Mouse (Mus musculus) thymus, postnatal 0 days (tissue): ENCODE measurements at regions not wholly inside any gene's neighbourhood (a gene's known extent, or its start where the extent isn't known, plus 50 kb on each side); places are given as distances from the start of the nearest gene placed in this dataset.

Source experiments
- DNase-seq: peaks from one replicate; pipeline ENCODE4 v3.0.0-alpha.2; 2015; ENCODE audit warnings: low spot score

DNA sequence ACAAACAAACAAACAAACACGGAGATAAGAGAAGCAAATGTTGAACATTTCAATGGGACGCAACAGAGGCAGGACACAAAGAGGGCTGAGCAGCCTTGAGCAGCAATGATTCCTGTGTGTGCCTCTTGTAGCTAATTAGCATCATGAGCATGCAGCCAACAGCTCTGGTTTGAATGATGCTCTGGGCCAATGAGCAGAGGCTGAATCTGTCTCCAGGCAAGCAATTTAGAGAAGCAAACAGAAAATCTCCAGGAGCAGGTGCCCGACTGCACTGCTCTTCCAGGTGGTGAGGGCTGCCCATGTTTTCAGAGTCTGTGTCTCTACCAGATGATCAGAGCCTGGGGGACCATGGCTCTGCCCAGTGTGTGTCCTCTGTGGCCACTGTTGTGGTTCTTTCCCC lies 532.2 kb upstream of the Tnp1 start:
- no peak for DNase-seq

- no peak for DNase-seq
These were observed 529.7 kb upstream of the Tnp1 start for GRCm38 (mm10) chr1:73545401-73545800.

- no peak for DNase-seq
These were observed 525.7 kb upstream of the Tnp1 start for GRCm38 (mm10) chr1:73541371-73541770.

DNA sequence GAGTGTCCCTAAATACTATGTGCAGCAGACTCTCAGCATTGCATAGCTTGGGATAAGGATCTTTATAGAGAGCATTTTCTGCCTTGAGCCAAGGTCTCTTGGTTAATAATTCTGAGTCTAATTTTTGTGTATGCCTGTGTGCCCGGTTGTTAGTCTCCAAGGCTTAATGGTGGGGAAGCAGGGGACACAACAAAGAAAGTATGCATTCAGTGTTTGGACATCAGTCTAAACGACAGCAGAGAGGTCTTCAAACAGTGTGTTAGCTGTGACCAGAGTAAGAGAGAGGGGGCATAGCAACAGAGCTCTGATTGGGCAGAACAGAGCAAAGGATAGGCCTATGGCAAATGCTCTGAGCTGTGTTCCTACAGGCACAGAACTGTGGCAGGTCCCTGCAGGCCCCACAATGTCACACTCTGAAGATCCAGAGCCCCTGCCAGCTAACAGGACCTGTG lies 522.7 kb upstream of the Tnp1 start:
- DNase-seq = no peak

DNA sequence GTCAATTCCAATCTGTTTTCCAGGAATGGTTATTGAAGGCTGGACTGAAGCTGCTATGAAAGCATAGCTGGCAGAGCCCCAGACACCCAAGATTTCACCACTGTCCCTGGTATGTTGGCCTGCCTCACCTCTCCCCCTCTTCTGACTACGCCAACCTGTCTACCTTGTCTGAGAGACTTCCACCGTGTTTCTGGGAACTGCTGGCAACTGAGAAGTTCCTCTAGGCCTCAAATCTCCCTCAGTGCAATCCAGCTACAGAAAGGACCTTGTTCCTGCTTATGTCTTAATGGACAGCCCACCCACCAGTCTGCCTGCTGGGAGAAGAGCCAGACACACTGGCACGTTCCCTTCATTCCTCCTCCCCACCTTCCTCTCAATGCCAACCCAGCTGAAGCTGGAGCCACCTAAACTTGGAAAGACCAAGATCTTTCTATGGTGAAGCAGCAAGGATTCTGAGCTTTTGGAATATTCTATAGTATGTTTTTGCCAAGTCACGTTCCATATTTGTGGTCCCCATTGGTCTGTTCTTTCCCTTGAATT lies 520.1 kb upstream of the Tnp1 start:
- no peak for DNase-seq

GRCm38 (mm10) chr1:73533526-73533925 lies 517.8 kb upstream of the Tnp1 start:
- DNase-seq = no peak

DNA sequence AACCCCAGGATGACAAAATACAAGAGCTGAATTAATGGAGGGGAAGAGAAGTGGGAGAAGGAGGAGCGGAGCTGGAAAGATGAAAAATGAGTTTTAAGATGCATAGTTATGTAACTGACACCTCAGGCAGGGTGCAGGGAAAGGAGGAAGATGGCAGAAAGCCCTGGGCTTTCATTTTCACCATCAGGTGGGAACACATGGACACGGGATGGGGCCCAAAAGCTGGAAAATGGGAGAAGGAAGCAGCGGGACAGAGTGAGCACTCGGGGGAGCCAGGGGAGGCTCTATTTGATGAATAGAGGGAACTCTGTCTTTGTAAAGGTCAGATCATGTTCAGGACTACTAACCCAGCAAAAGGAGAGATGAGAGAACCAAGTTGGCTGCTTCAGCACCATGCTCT lies 516.6 kb upstream of the Tnp1 start:
- DNase-seq = no peak

- DNase-seq = no peak
These were observed 516.1 kb upstream of the Tnp1 start for GRCm38 (mm10) chr1:73531831-73532230.

DNA sequence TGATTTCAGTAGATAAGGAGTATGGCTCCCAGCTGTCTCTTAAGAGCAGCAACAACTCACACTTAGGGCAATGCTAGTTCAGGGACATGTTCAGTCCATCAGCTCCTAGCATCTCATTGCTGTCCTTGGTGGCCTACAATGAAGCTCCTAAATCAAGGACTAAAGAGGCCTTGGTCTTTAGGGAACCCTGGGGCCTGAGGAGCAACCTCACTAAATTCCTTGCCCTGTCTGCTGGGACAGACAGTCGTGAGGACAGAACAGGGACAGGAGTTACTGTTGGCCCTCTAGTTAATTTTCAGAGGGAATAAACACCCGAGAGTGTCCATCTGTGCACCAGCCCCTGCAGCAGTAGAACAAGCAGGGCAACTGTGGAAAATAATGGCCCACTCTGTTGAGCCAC lies 514.6 kb upstream of the Tnp1 start:
- DNase-seq = no peak

DNA sequence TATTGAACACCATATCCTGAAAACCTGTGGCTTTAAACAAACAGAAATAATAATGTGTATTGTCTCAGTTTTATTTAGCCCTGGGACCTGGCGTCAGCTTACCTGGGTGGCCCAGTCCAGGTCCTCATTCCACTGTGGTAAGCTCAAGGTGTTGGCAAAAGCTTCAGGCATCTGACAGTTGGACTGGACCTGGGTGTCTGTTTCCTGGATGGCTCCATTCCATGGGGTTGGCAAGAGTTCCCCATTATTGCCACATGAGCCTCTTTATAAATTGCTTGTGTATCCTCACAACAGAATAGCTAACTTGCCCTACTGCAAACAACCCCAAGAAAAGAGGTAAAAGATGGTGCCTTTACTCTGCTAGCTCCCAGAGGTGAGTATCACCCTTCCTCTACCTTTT lies 512.9 kb upstream of the Tnp1 start:
- DNase-seq = no peak

GRCm38 (mm10) chr1:73516441-73516840 lies 500.7 kb upstream of the Tnp1 start:
- DNase-seq = no peak

DNA sequence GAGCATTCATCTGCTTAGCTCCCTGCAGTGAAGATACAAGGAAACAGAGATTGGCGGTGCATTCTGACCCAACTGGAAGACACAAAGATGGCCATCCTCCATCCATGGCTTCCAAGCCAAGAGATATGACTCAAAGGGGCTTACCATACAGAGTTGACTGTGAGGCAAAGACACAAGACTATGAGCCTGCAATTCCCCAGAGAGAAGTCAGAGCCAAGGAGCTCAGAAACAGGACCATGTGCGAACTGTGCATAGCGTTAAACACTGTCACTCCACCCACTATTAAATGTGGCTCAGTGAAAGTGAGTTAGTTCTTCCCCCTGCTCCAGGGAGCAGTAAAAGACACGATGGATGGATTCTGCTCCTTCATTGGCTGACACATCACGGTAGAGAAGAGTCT lies 500.1 kb upstream of the Tnp1 start:
- no peak for DNase-seq

GRCm38 (mm10) chr1:73513822-73514221 lies 498.1 kb upstream of the Tnp1 start:
- no peak for DNase-seq

- DNase-seq = no peak
These were observed 497.1 kb upstream of the Tnp1 start for GRCm38 (mm10) chr1:73512836-73513235.

DNA sequence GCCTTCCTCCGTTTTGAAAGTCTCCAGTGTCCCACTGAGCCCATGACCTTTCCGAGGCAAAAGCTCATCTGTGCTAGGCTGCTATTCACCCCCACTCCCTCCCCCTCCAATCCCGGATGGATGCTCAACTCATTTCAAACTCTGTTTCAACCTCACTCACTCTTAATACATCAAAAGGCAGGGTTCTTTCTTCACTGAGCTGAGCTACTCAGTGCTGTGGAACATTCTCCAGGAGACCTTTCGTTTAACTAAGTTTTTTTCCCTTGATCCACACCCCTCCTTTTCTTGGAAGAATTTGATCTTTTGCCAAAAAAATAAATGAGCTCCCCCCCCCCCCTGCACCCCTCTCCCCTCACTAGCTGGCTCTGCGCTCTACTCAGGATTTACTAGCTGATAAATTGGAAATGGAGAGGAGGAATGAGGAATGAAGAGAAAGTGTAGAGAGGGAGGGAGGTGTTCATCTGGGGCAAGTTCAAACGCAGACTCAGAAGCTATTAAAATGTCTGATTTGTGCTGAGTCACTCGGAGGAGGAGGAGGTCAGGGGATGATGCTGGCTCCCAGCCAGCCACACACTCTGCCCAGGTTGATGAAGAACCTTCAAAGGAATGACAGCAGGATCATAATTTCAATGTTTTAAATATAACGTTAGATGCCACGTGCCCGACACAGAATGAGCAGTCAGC lies 491.5 kb upstream of the Tnp1 start:
- DNase-seq = no peak

DNA sequence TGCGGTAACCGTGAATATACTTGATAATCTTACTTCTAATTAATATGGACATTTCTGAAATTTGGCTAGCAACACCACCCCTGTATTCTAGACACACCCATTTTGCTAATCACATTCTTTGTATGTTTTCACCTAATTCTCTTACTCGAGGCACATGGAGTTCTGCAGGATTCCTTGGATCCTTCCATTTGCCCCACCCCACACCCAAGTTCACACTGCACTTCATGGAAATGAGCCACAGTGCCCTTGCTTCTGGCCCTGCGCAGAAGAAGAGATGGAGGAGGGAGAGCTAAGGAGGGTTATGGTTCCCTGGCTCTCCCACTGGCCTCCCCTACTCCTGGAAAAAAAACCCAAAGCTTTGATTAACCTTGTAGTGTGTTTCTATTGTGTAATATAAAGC lies 487.9 kb upstream of the Tnp1 start:
- DNase-seq = no peak

DNA sequence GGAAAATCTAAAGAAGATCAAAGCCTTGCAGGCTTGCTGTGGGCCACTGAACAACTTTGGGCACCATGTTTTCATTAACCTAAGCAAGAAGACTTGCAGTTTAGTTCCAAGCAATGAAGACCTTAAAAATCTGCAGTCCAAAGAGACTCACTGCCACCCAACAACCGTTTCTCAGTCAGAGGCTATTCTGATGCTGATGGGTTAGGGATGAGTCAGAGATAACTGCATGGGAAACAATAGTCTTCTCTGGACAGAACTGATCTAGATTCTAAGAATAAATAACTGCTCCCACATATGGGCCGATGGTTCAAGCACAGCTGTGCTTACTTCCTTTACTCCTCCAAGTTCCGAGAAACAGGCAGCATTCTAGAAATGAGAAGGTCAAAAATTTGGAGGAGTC lies 485.0 kb upstream of the Tnp1 start:
- no peak for DNase-seq

DNA sequence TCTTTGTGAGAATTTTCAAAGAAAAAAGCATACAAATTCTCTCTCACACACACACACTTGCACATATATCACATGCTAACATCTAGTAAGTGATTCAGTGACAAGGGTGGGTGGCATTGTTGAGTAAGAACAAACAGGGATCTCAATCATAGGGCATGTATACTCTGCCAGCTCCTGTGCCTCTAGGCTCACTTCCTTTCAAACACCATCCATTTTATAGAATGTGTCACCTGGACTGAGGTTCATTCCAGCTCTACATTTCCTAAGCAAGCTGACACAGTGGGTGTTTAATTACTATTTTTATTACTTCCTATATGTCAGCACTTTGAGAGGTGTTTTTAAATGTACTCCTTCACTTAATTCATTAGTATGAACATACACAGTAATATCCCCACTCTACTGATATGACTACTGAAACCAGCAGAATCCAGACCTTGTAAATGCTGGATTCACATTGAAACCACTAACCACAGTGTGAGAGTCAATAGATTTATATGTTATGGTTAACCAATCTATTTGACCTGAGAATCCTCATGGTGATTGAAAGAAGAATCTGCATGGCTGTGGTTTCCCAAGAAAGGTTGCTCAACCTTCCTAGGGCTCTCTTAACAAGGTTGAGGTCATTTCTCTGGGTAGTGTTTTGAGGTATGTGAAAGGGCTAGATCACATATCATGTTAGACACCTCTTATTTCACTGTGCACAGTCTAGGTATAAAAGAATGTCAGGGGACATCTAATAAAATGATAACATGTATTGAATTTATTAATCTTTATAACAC lies 480.5 kb upstream of the Tnp1 start:
- no peak for DNase-seq

DNA sequence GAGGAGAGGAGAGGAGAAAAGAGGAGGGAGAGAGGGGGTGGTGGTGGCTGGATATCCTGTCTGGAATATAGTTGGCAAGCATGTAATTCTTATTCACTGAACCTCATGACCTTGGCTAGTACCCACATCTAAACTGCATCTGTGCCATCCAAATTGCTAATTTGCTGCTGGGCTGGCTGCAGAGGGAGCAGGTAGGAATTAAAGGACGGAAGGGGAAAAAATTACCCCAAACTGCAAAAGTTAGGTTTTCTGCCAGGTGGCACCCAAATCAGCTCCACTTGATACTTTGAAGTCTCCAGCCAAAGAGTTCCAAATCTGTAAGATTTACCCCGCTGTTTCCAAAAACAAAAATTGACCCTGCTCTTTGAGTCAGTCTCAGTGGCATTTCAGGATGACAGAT lies 466.2 kb upstream of the Tnp1 start:
- DNase-seq = no peak

DNA sequence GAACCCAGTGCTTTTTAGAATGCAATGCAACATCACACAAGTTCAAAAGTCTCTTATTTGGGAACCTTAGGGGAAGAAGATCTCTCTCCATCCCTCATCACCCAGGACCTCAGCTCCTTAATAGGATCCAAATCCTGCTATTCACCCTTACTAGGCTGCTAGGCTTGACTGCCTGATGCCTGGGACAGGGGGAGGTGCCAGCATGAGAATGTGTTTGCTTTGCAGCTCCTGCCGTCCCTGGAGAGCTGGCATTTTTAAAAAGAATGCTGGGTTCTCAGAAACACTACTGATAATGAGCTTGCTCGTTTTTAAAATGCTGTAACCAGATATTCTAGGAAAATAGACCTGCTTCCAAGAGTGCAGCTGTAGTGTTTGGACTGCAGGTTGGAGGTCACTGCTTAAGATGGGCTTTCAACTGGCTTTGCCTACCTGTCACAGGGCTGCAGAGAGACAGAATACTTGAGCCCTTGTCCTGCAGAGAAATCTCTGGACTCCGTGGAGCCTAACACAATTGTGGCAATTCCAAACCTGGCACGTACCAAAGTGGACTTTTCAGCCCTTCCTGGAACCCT lies 463.7 kb upstream of the Tnp1 start:
- no peak for DNase-seq

DNA sequence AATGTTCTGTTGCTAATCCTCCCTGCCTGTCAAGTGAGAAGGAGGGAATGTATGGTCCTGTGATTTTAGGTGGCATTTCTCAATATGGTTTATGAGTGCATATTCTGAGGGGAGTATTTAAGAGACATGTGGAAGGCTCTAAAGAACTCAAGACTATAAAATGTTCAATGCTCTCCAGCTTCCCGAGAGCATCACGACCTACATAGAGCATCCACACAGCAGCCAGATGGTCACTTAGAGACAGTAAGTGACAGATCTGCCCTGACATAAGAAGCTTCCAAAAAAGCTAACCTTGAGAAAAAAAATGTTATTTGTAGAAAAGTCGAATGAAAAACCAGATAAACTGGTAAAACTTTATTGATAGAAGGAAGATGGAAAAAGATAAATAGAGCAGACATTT lies 444.9 kb upstream of the Tnp1 start:
- no peak for DNase-seq

DNA sequence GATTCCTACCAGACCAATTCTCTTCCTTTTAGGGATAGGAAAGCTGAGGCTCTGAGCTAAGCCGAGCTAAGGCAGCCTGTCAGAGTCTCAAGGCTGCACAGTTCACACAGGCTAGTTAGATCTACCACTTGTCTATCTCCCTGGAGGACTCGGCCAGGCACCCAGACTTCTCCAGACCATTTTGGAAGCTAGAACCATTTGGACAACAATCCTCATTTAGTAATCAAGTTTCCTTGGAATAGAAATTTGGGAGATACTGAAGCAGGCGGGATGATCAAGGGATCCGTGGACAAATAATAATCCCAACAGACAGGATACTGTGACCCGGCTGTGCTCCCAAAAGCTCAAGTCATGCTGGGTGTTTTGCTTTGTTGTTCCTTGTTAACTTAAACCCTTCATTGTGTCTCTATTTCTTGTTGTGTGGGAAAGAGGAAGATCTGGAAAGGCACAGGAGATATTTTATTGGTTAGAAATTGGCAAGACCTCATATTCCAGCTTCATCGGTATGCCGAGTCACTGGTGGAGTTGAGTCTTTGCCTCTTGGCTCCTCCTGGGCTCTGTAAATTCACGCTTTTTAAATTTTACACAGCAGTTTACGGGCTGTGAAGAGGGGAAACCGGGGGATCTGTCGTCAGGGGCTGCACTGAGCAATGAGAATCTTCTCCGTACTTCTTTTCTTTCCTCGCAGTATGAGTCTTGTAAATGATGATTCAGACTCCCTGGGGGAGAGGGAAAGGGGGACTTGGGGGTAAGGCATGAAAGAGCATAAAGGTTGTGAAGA lies 444.2 kb upstream of the Tnp1 start:
- DNase-seq = no peak
